Mouse (Mus musculus) ovary, postnatal 10 days (tissue): ENCODE data around the gene 1700028P14Rik.

Experiments used
- DNase-seq: peaks from one replicate; pipeline ENCODE4 v3.0.0; 2022; ENCODE audit warnings: low spot score

The 1700028P14Rik gene

GRCm38 (mm10) chr19:23607951-23608350, 44.7 kb downstream of the 1700028P14Rik start:
- no peak for DNase-seq

- DNase-seq, result no peak
These were observed 57.7 kb downstream of the 1700028P14Rik start for GRCm38 (mm10) chr19:23594950-23595349.

GRCm38 (mm10) chr19:23578606-23579355, 73.8 kb downstream of the 1700028P14Rik start:
- DNase-seq, result no peak

- no peak for DNase-seq
These were observed 75.9 kb downstream of the 1700028P14Rik start for GRCm38 (mm10) chr19:23576685-23577084.

GRCm38 (mm10) chr19:23563693-23564092, 88.9 kb downstream of the 1700028P14Rik start:
- DNase-seq, result no peak

- DNase-seq, result no peak
These were observed 90.0 kb downstream of the 1700028P14Rik start for GRCm38 (mm10) chr19:23562588-23562987.

GRCm38 (mm10) chr19:23562061-23562460, 90.6 kb downstream of the 1700028P14Rik start:
- no peak for DNase-seq

GRCm38 (mm10) chr19:23553450-23553849, 99.2 kb downstream of the 1700028P14Rik start:
- no peak for DNase-seq

- no peak for DNase-seq
These were observed 107.0 kb downstream of the 1700028P14Rik start for GRCm38 (mm10) chr19:23545604-23546003.

- DNase-seq, result no peak
These were observed 109.2 kb downstream of the 1700028P14Rik start for GRCm38 (mm10) chr19:23543244-23544004.

GRCm38 (mm10) chr19:23542759-23543158, 109.9 kb downstream of the 1700028P14Rik start:
- DNase-seq, result no peak

GRCm38 (mm10) chr19:23535700-23536099, 116.9 kb downstream of the 1700028P14Rik start:
- DNase-seq, result no peak

- DNase-seq, result no peak
These were observed 120.7 kb downstream of the 1700028P14Rik start for GRCm38 (mm10) chr19:23531899-23532298.

- DNase-seq, result peak; percentile 26
These were observed 128.9 kb downstream of the 1700028P14Rik start for GRCm38 (mm10) chr19:23523711-23524110.

GRCm38 (mm10) chr19:23521831-23522230, 130.8 kb downstream of the 1700028P14Rik start:
- DNase-seq, result no peak

- no peak for DNase-seq
These were observed 131.5 kb downstream of the 1700028P14Rik start for GRCm38 (mm10) chr19:23521071-23521470.

GRCm38 (mm10) chr19:23520629-23521028, 132.0 kb downstream of the 1700028P14Rik start:
- DNase-seq, result no peak

GRCm38 (mm10) chr19:23518477-23518876, 134.1 kb downstream of the 1700028P14Rik start:
- no peak for DNase-seq

GRCm38 (mm10) chr19:23511303-23511702, 141.3 kb downstream of the 1700028P14Rik start:
- DNase-seq, result no peak
